Mouse (Mus musculus): ENCODE measurements around the gene Galc. TPM values are rescaled to one million over a fixed set of nuclear protein-coding genes. Genes with fewer than 3 reads are reported as not detected.
A peak's percentile ranks its signal among the peaks of the same experiment; 100 is the strongest.

The Galc gene
- 3.2 and 3.4 TPM in 2 replicates for polyA plus RNA-seq (2016; fragmentation: Nextera tagmentation; extraction: Ambion mirVana)

DNA sequence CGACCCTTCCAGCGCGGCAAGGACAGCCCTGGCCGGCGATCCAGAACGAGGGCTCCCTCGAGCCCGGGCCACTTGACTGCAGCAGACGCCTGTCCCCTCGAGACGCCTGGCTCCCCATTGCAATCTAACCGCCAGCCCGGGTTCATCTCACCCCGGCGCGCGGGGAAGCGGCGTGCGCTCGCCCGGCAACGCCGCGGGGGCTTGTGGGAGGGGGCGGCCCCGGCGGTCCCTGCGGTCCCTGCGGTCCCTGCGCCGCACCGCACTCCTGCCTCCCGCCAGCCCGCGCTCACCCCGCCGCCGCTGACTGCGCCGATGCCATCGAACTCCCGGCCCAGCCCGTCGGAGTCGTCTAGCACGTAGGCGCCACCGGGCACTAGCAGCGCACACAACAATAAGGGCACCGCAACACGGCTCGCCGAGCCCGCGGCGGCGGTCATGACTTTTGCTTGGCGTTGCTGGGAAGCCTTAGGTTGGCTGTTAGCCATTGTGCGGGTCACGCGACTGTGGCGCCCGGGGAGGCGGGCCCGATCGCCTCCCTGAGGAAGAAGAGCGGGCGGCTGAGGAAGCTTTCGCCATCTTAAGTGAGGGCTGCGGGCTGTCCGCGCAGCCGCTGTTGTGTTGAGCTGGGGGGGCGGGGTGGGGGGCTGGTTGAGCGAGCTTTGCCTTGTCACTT, at the start of gene Galc:
Gene Galc, minus strand, starts transcription at position 615 of the 673 bp plus-strand sequence.
- peak within 1 kb of the TSS; percentile 76 for H3K4me3 ChIP-seq
- H3K4me1 ChIP-seq: 0 out of 2 replicates have a peak, but pooled peaks cover 23% of the 10 kb centered on the region
- WGBS (ENCODE audit: insufficient replicate concordance): under 1% methylated on average over 76 of the region's 76 CpGs
- H3K36me3 ChIP-seq: no peaks in the 10 kb centered on the region
- peak within 1 kb of the TSS; percentile 83 for H3K9ac ChIP-seq
- H3K4me2 ChIP-seq: peak within 1 kb of the TSS; percentile 88
- no peaks in the 10 kb centered on the region for H3K9me3 ChIP-seq (replicated peaks)
- ATAC-seq: peak; percentile 91
- H3K27me3 ChIP-seq (replicated peaks): no peaks in the 10 kb centered on the region
- H3K27ac ChIP-seq: peak within 1 kb of the TSS; percentile 81

DNA sequence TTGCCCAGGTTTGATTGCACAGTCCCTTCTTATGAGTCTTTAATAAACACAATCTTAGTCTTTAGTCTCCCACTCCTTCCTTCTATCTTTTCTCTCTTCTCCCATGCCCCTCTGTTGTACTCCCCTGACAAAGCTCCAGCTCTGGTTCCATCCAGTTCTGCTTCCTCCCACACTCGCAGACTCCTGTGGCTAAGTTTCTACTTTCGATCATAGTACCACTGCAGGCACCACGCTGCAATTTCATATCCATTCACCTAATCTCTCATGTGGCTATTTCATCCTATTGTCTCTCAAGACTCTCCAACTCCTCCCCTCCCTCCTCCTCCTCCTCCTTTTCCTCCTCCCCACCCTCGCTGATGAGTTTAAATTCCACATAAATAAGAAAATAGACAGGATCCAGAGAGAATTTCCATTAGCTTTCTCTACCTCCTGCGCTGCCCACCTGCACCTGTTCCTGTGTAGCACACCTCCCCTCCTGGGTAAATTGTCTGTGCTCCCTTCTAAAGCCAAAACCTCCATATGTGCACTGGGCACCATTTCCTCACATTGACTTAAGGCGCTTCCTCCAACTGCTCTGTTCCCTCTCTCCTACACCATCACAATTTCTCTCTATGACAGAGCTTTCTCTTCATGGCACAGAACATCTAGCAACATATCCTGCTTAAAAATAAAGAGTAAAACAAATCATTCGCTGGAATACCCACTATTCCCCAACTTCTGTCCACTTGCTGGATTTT, 48.1 kb upstream of the Galc start:
- H3K36me3 ChIP-seq: no peaks in the 10 kb centered on the region
- no peak overlapping the region for H3K27ac ChIP-seq
- ATAC-seq: no peak
- H3K4me1 ChIP-seq: no peaks in the 10 kb centered on the region
- H3K9ac ChIP-seq: no peak overlapping the region
- H3K4me2 ChIP-seq: no peak overlapping the region
- 66% methylated on average over 7 of the region's 7 CpGs for WGBS (ENCODE audit: insufficient replicate concordance)
- H3K27me3 ChIP-seq (replicated peaks): no peaks in the 10 kb centered on the region
- H3K9me3 ChIP-seq (replicated peaks): no peaks in the 10 kb centered on the region
- no peak overlapping the region for H3K4me3 ChIP-seq

DNA sequence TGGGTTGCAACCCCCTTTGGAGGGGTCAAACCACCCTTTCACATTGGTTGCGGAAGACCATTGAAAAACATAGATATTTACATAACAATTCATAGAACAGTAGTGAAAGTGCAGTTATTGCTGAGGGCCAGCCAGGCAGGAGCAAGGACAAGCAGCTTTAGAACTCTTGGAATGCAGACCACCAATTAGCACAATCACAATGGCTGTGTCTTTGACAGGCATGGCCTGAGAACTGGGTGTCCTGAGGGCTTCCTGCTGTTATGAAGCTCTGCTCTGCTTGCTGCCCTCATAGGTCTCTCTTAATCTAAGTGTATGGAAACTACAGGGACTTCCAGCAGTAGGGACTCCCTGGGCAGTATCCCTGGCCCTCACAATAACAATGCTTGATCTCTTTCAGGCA, 43.8 kb upstream of the Galc start:
- Histone ChIP-seq H3K9me3 (replicated peaks) (no peaks in the 10 kb centered on the region), H3K4me2 (no peak overlapping the region), H3K36me3 (no peaks in the 10 kb centered on the region), H3K4me1 (no peaks in the 10 kb centered on the region), H3K4me3 (no peak overlapping the region), H3K9ac (no peak overlapping the region), H3K27ac (no peak overlapping the region), H3K27me3 (replicated peaks) (no peaks in the 10 kb centered on the region)
- ATAC-seq: no peak
- WGBS (ENCODE audit: insufficient replicate concordance): 87% methylated on average over 1 of the region's 1 CpGs

DNA sequence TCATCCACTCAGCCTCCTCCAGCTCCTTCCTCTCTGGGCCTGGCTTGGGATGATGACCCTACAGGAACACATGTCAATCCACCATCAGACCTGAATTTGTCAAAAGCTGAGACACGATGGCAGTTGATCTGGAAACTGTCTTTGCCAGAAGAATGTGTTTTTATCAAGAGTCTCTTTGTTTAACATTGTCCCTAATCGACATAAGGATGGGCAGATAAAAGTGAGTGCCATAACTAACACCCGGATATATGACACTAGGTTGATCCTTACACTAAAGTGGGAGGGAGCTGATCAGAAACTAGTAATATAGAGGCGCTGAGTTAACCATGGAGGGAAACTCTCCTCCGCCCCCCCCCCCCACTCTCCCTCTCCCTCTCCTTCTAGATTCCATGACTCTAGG, 42.7 kb upstream of the Galc start:
- Histone ChIP-seq H3K9ac (no peak overlapping the region), H3K4me1 (no peaks in the 10 kb centered on the region), H3K27me3 (replicated peaks) (no peaks in the 10 kb centered on the region), H3K4me3 (no peak overlapping the region), H3K4me2 (no peak overlapping the region), H3K27ac (no peak overlapping the region), H3K36me3 (no peaks in the 10 kb centered on the region), H3K9me3 (replicated peaks) (no peaks in the 10 kb centered on the region)
- WGBS (ENCODE audit: insufficient replicate concordance): 54% methylated on average over 5 of the region's 5 CpGs
- no peak for ATAC-seq

DNA sequence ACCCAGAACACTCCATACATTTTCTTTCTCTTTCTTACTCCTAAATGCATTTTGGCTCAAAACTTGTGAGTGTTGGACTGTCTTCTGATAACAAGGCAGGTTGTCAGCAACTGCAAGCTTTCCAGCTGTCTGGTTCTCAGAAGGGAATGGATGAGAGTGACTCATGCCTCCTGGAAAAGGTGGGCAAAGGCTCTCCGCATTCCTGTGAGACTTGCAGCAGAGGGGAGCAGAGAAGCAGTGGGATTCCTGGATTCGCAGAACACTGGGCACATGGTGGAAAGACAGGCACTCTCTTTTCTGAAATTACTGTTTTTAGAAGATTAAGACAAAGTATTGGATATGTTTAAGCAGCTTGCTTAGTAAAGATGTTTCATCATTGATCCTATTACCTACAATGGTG, 35.0 kb upstream of the Galc start:
- WGBS (ENCODE audit: insufficient replicate concordance): 76% methylated on average over 2 of the region's 2 CpGs
- ATAC-seq: no peak

DNA sequence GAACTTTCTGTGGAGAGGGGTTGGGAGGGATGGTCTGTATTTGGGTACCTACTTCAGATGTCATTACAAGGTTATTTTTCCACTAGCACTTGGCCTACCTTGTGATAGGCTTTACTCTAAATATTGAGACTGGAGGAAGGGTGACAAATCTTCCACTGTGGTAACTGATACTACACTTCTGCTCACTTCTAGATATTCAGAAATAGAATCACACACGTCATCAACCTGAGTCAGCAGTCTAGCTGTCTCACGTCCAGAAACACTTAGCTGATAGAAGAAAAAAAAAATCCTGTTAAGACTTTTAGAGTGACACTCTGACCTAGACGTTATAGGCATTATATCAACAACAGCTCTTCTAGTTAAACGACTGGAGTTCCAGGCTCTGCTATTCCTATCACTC, 33.0 kb upstream of the Galc start:
- 43% methylated on average over 4 of the region's 4 CpGs for WGBS (ENCODE audit: insufficient replicate concordance)
- Histone ChIP-seq H3K4me3 (no peak overlapping the region), H3K4me2 (no peak overlapping the region), H3K9me3 (replicated peaks) (no peaks in the 10 kb centered on the region), H3K36me3 (no peaks in the 10 kb centered on the region), H3K27ac (no peak overlapping the region), H3K4me1 (no peaks in the 10 kb centered on the region), H3K27me3 (replicated peaks) (no peaks in the 10 kb centered on the region), H3K9ac (no peak overlapping the region)
- no peak for ATAC-seq

More for the DNA sequence above, 35.0 kb upstream of the Galc start:
- H3K27ac ChIP-seq: no peak overlapping the region
- no peak overlapping the region for H3K4me3 ChIP-seq
- no peak overlapping the region for H3K9ac ChIP-seq
- no peaks in the 10 kb centered on the region for H3K36me3 ChIP-seq
- H3K4me1 ChIP-seq: no peaks in the 10 kb centered on the region
- no peaks in the 10 kb centered on the region for H3K9me3 ChIP-seq (replicated peaks)
- no peaks in the 10 kb centered on the region for H3K27me3 ChIP-seq (replicated peaks)
- no peak overlapping the region for H3K4me2 ChIP-seq

DNA sequence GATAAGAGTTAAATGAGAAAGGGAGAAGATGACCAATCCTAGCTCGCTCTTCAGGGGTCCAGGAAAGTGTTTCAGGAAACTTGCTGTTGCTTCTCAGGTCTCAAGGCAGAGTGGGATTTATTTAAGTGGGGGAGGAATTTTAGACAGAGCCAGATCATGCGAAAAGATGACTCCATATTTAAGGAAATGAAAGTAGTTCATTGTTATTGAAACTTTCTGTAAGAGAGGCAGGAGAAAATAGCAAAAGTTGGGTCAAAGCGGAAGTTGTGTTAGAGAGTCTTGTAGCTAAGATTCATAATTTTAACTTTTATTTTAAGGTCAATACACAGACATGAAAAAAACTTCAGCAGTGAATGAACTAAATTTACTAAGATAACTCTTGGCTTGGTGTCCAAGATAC, 31.2 kb upstream of the Galc start:
- no peaks in the 10 kb centered on the region for H3K36me3 ChIP-seq
- H3K4me3 ChIP-seq: no peak overlapping the region
- no peaks in the 10 kb centered on the region for H3K4me1 ChIP-seq
- H3K4me2 ChIP-seq: no peak overlapping the region
- no peak for ATAC-seq
- H3K9ac ChIP-seq: no peak overlapping the region
- WGBS (ENCODE audit: insufficient replicate concordance): 69% methylated on average over 3 of the region's 3 CpGs
- no peaks in the 10 kb centered on the region for H3K9me3 ChIP-seq (replicated peaks)
- no peak overlapping the region for H3K27ac ChIP-seq
- H3K27me3 ChIP-seq (replicated peaks): no peaks in the 10 kb centered on the region

DNA sequence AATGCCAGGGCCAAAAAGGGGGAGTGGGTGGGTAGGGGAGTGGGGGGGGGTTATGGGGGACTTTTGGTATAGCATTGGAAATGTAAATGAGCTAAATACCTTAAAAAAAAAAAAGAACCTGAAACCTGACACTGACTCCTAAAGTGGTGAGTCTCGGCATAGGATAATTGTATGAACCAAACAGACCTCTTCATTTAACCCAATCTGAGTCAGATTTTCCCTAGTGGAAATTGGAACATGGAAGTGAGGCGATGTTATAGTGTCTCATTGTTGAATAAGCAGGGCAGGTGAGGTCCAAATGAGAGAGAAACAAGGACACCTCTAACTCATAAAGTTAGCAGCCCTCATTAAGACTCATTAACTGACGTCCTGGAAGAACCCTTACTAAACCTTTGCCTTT, 25.2 kb upstream of the Galc start:
- Histone ChIP-seq H3K27me3 (replicated peaks) (no peaks in the 10 kb centered on the region), H3K9ac (no peak overlapping the region), H3K4me3 (no peak overlapping the region), H3K4me2 (no peak overlapping the region), H3K9me3 (replicated peaks) (no peaks in the 10 kb centered on the region), H3K36me3 (no peaks in the 10 kb centered on the region), H3K4me1 (no peaks in the 10 kb centered on the region), H3K27ac (no peak overlapping the region)
- WGBS (ENCODE audit: insufficient replicate concordance): 69% methylated on average over 3 of the region's 3 CpGs
- ATAC-seq: no peak

DNA sequence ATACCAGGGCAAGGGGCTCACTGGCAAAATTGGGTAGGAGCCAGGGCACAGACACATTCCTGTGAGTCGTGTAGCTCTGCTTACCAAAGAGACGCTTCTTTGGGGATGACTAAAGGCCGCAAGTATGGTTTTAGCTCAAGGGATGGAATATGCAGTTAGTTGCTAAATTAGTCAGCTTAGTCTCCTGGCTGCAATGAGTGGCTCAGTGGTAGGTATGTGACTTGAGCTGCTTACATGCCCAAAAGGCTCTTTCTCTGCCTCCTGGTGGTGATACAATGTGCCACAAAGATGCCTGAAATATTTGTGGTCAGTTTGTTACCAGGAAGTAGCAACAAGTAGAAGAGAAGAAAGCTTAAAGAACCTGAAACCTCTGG, 24.2 kb upstream of the Galc start:
- Histone ChIP-seq H3K27me3 (replicated peaks) (no peaks in the 10 kb centered on the region), H3K4me3 (no peak overlapping the region), H3K4me2 (no peak overlapping the region), H3K4me1 (no peaks in the 10 kb centered on the region), H3K9me3 (replicated peaks) (no peaks in the 10 kb centered on the region), H3K9ac (no peak overlapping the region), H3K27ac (0 out of 2 replicates have a peak overlapping the region, but pooled peaks have one; percentile 1), H3K36me3 (no peaks in the 10 kb centered on the region)
- 44% methylated on average over 3 of the region's 3 CpGs for WGBS (ENCODE audit: insufficient replicate concordance)
- ATAC-seq: no peak

DNA sequence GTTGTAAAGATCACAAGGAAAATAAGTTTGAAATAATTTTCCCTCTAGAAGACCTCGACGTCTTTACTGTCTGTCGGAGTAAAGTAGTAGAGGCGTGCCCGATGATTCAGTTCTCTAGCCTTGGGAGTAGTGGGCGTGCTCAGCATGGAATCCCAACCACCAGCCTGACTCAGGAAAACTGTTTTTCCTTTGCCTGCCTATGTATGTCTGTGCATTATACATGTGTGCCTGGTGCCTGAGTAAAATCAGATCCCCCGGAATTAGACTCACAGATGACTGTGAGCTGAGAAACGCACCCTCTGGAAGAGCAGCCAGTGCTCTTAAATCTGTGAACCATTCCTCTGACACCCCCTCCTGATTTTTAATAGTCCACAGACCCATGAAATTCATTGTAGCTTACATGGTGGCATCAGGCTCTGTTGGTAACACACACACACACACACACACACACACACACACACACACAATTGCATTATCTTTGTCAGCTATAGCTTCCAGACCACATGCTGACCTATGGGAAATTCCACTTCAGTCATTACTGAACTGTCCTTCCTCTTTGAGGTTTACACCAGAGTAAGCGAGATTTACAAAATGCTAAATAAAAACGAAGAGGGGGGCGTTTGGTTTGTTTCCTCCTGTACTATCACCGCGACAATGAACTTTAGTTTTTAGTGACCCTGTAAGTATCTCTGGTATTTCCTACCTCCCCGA, 23.7 kb upstream of the Galc start:
- Histone ChIP-seq H3K9ac (no peak overlapping the region), H3K4me3 (no peak overlapping the region), H3K4me2 (no peak overlapping the region), H3K27ac (0 out of 2 replicates have a peak overlapping the region, but pooled peaks have one; percentile 1), H3K36me3 (no peaks in the 10 kb centered on the region), H3K27me3 (replicated peaks) (no peaks in the 10 kb centered on the region), H3K9me3 (replicated peaks) (no peaks in the 10 kb centered on the region), H3K4me1 (no peaks in the 10 kb centered on the region)
- ATAC-seq: no peak
- 46% methylated on average over 14 of the region's 14 CpGs for WGBS (ENCODE audit: insufficient replicate concordance)

DNA sequence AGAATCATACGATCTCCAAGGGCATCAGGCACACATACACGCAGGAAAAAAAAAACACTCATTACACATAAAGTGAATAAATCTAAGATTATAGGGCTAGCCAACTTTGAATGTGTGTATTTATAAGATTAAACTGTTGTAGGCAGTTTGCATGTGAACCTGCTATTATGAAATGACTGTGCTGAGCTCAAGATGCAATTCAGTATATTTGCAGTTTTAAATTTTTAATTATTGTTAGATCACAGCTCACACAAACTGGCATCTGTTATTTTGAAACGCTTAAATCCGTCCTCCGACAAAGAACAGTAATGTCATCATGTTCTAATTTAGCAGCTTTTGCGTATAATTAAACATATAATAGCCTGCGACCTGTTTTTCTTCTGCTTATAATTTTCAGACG, 21.7 kb upstream of the Galc start:
- no peaks in the 10 kb centered on the region for H3K9me3 ChIP-seq (replicated peaks)
- no peak overlapping the region for H3K27ac ChIP-seq
- no peak overlapping the region for H3K9ac ChIP-seq
- WGBS (ENCODE audit: insufficient replicate concordance): 68% methylated on average over 8 of the region's 8 CpGs
- no peaks in the 10 kb centered on the region for H3K36me3 ChIP-seq
- no peak overlapping the region for H3K4me2 ChIP-seq
- H3K27me3 ChIP-seq (replicated peaks): no peaks in the 10 kb centered on the region
- no peaks in the 10 kb centered on the region for H3K4me1 ChIP-seq
- no peak for ATAC-seq
- no peak overlapping the region for H3K4me3 ChIP-seq

DNA sequence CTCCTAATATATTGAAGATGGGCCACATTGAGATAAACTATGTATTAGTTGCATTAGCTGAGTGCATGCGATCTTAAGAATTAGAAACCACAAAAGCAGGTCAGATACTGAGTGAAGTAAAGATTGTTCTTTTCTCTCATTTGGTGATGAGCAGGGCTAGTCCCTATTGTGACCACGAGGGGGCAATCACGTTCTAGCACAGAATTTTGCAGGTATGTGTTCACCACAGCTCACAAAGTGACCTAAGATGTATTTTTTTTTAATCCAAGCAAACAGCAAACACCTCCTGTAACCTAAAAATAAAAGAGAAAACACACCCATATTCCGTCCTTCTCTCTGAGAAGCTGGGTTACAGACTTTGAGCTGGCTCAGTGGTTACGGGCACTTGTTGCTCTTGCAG, 21.3 kb upstream of the Galc start:
- H3K36me3 ChIP-seq: no peaks in the 10 kb centered on the region
- ATAC-seq: no peak
- no peak overlapping the region for H3K4me2 ChIP-seq
- WGBS (ENCODE audit: insufficient replicate concordance): 25% methylated on average over 5 of the region's 5 CpGs
- no peaks in the 10 kb centered on the region for H3K27me3 ChIP-seq (replicated peaks)
- no peaks in the 10 kb centered on the region for H3K4me1 ChIP-seq
- no peaks in the 10 kb centered on the region for H3K9me3 ChIP-seq (replicated peaks)
- no peak overlapping the region for H3K27ac ChIP-seq
- no peak overlapping the region for H3K9ac ChIP-seq
- no peak overlapping the region for H3K4me3 ChIP-seq
